Mouse (Mus musculus) megakaryocyte, embryonic 14.5 days (primary cell): Measurements from ENCODE around the gene Ralgapa2.

Source experiments
- FLI1 ChIP-seq: IDR thresholded peaks from 2 replicates; pipeline ENCODE4 v1.6.1; 2012; ENCODE audit warnings: low read length, inconsistent platforms, mixed read lengths
- GATA1 ChIP-seq: IDR thresholded peaks from 3 replicates; pipeline ENCODE4 v1.6.1; 2012; ENCODE audit warnings: mixed read lengths, low read length, inconsistent platforms, borderline replicate concordance

- TF ChIP-seq GATA1, result no peak
- no peak for TF ChIP-seq FLI1
Observed at GRCm38 (mm10) chr2:146427380-146427779, 84.8 kb downstream of the Ralgapa2 start.
